Mouse (Mus musculus) right cerebral cortex, postnatal 36 days (tissue): Measurements from ENCODE around the gene Clip1.
A peak's percentile ranks its signal among the peaks of the same experiment; 100 is the strongest.

Experiments used
- DNase-seq, 2 experiments: peaks; one replicate each; pipeline ENCODE4 v3.0.0; 2022; ENCODE audit warnings: low spot score in 2 of 2, mixed read lengths in 1 of 2

Gene Clip1

DNA sequence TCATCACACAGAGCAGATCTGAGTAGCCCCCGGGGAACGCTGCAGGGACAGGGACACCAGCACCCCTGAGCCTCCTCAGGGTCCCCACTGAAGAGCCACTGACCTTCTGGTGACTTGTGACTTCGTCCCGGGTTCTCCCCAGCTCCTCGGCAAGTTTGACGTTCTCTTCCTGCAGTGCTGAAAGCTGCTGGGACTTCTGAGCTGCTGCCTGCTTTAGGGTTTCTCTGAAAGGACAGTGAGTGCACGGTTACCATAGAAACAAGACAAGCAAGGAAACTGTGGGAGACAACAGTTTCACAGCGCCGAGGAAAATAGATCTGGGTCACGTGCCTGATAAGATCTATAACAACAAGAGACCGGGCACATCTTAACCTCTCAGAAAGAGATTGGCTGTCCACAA lies 80.9 kb downstream of the Clip1 start:
- peak; percentile 57 to 81 for DNase-seq

GRCm38 (mm10) chr5:123602174-123602573 lies 82.2 kb downstream of the Clip1 start:
- no peak for DNase-seq

DNA sequence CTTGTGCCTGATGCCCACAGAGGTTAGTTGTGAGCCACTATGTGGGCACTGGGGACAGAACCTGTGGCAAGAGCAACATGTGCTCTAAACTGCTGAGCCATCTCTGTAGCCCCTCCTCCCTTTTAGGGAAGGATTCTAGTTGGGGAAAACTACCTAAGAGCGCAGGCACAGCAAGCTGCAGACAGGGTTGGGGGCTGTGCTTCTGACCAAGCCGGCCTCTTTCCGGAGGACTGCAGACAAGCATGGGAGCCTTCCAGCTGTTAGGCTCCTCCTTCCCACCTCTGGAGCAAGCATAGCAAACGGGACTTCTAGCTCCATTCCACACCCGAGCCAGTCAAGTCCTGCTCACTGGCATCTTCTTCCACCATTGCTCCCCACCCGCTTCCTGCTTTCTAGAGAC lies 85.1 kb downstream of the Clip1 start:
- no peak for DNase-seq

- DNase-seq, result peak; percentile 41 to 75
Observed at GRCm38 (mm10) chr5:123593622-123594280, 90.7 kb downstream of the Clip1 start.

DNA sequence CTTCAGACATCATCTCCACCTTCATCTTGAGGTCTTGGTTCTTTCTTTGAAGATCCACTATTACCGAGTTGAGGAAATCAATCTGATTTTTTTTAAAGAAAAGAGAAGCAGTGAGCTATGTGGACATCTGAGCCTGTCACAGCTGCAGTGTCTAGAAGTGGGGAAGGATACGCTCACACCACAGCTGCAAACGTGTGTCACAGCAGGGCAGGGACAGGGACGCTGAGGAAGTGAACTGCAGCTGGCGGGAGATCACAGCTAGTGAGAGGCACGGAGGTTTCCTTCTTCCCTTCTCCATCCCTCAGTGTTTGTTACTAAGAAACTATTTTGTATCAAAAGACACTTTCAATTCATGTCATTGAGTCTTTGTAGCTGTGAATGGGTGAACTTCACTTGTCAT lies 104.4 kb downstream of the Clip1 start:
- DNase-seq, result no peak

GRCm38 (mm10) chr5:123576696-123577095 lies 107.7 kb downstream of the Clip1 start:
- no peak for DNase-seq

DNA sequence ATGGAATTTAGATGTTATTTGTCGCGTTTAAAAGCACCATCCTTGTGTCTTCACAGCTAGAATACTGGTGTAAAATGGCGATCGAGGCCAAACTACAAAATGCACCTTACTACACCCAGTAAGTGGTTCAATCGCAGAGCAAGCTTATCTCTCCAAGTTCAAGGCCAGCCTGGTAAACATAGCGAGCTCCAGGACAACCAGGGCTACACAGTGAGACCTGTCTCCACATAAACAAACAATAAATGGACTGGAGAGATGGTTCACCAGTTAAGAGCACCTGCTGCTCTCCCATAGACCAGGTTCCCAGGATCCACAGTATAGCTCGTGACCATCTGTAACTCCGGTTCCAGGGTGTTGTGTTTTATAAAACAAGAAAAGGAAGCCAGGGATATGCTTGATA lies 111.1 kb downstream of the Clip1 start:
- DNase-seq, result no peak

GRCm38 (mm10) chr5:123572357-123573186 lies 111.8 kb downstream of the Clip1 start, which contains the start of gene Vps33a:
Vps33a (minus strand) TSS chr5:123573038.
- peak; percentile 97 for DNase-seq

- peak in 1 of 2 experiments; percentile 68 for DNase-seq
Observed at GRCm38 (mm10) chr5:123561128-123561527, 123.3 kb downstream of the Clip1 start.

GRCm38 (mm10) chr5:123559588-123559987 lies 124.8 kb downstream of the Clip1 start:
- DNase-seq, result no peak

DNA sequence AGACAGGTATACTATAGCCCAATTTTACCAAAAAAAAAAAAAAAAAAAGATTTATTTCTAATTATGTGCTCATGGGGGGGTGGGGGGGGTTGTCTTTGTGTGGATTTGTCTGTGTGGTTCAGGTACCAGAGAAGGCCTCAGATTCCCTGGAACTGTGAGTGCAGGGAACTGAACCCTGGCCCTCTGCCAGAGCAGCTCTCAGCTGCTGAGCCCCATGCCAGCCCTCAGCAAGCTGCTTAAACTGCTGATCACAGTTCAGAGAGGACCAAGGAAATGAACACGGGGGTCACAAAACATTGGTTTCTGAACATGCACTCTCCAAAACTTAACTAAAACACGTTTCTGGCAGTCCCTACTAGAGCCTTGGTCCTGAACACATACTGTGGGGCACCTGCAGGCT lies 128.0 kb downstream of the Clip1 start:
- DNase-seq, result peak in 1 of 2 experiments; percentile 41

GRCm38 (mm10) chr5:123555693-123556092 lies 128.7 kb downstream of the Clip1 start:
- DNase-seq, result no peak

DNA sequence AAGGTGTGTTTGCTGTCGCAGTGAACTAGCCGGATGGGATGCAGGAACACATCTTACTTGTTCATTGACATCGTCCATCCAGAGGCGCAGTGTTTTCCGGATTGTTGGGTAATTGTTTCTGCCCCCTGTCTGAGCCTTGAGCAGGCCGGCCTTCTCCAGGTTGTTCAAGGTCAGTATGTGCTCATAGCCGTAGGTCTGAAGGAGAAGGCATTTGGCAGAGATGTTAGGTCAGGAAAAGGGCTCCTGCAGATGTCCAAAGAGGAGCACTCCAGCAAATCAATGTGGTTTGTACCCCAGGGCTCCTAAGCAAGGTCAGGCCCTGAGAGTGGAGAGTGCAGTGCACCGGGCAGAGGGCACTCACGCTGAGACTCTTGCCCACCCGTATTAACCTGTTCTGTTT lies 150.6 kb downstream of the Clip1 start:
- DNase-seq, result no peak

DNA sequence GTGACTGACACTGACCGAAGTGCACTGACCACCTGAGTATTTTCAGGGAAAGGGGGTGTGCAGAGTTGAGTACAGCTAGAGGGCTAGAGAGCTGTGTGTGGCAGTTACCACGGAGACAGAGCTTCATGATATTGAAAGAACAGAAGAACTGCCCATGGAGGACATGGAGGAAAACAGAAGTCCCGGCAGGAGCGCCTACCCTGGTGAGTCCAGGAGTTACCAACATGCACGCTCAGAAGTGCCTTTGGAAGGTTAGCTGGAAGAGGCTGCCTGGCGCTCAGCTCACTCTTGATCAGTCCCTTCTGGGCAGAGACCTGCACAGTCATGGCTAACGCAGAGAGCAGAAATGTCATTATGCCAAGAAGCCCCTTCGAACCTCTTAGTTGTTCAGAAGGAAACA lies 154.4 kb downstream of the Clip1 start:
- DNase-seq, result no peak

DNA sequence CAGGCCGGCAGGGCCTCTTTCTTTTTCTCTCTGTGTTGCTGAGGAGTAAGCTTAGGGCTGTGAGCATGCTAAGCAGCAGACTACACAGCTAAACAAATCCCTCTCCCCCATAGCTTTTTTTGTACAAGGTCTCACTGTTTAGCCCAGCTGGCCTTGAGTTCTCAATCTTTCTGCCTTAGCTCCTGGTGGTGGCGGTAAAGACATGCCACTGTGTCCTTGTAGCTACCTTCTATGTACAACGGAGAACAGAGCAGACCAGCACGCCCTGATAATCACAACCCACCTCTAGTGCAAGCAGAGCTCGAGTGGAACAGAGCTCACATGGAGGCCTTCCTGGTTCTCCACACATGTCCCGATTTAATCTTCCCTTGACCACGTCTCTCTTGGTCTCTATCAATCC lies 155.8 kb downstream of the Clip1 start:
- DNase-seq, result no peak
